Mouse (Mus musculus) embryonic facial prominence, embryonic 11.5 days (tissue): ENCODE results near the gene Gm17545. TPM values are rescaled to one million over a fixed set of nuclear protein-coding genes. Genes with fewer than 3 reads are reported as not detected.

Experiments used
- ATAC-seq: fragments of 200-750 bp; cut with Nextera tagmentation; replicated peaks from 2 replicates; pipeline ENCODE4 v1.8.0; 2017; ENCODE audit warnings: low read depth; ENCODE audit not compliant: insufficient number of reproducible peaks, low FRiP score, low TSS enrichment
- DNase-seq: peaks from one replicate; pipeline ENCODE4 v3.0.0-alpha.2; 2015; ENCODE audit warnings: low spot score
- H3K27ac ChIP-seq: fragments of 300-500 bp; sonication (generic); replicated peaks from 2 replicates; pipeline ENCODE4 v1.5.1; 2014; ENCODE audit warnings: mild to moderate bottlenecking, low read depth, low read length, control low read depth
- H3K27me3 ChIP-seq: fragments of 300-500 bp; sonication (generic); 2 replicates; pipeline ENCODE4 v1.6.1; 2014; ENCODE audit warnings: mild to moderate bottlenecking, low read length, moderate library complexity, mixed read lengths; ENCODE audit not compliant: control insufficient read depth, insufficient read depth
- H3K36me3 ChIP-seq: fragments of 300-500 bp; sonication (generic); replicated peaks from 2 replicates; pipeline ENCODE4 v1.6.1; 2014; ENCODE audit warnings: low read depth, mild to moderate bottlenecking, low read length, moderate library complexity, mixed read lengths; ENCODE audit not compliant: control insufficient read depth, insufficient read depth
- H3K4me1 ChIP-seq: fragments of 300-500 bp; sonication (generic); 2 replicates; pipeline ENCODE4 v1.6.1; 2014; ENCODE audit warnings: low read length, mixed read lengths; ENCODE audit not compliant: control insufficient read depth, insufficient read depth
- H3K4me2 ChIP-seq: fragments of 300-500 bp; sonication (generic); 2 replicates; pipeline ENCODE4 v1.6.1; 2014; ENCODE audit warnings: low read depth, mild to moderate bottlenecking, control low read depth, low read length, moderate library complexity
- H3K4me3 ChIP-seq: fragments of 300-500 bp; sonication (generic); 2 replicates; pipeline ENCODE4 v1.5.1; 2014; ENCODE audit warnings: low read depth, low read length, control low read depth
- H3K9ac ChIP-seq: fragments of 300-500 bp; sonication (generic); replicated peaks from 2 replicates; pipeline ENCODE4 v1.6.1; 2014; ENCODE audit warnings: mild to moderate bottlenecking, control low read depth, low read length
- H3K9me3 ChIP-seq: fragments of 300-500 bp; sonication (generic); replicated peaks from 2 replicates; pipeline ENCODE4 v1.6.1; 2016; ENCODE audit warnings: mild to moderate bottlenecking, low read length, inconsistent platforms, mixed read lengths; ENCODE audit not compliant: control insufficient read depth
- WGBS: fragments of 180-500 bp; shearing (Covaris S2); extraction: QIAGEN DNeasy Blood & Tissue Kit; methylation state at CpG from one replicate; pipeline ENCODE4 v1.1.7; 2014; 5-methylcytosine and 5-hydroxymethylcytosine counted together
- polyA plus RNA-seq: library from polyadenylated mRNA; unstranded; fragments of >200 nt; fragmentation: Nextera tagmentation; extraction: Ambion mirVana; gene quantifications from 2 replicates; pipeline ENCODE4 v1.2.1, GENCODE M21; 2014

Gm17545 gene
- polyA plus RNA-seq, 1 experiment from 2014 or later, result not detected

DNA sequence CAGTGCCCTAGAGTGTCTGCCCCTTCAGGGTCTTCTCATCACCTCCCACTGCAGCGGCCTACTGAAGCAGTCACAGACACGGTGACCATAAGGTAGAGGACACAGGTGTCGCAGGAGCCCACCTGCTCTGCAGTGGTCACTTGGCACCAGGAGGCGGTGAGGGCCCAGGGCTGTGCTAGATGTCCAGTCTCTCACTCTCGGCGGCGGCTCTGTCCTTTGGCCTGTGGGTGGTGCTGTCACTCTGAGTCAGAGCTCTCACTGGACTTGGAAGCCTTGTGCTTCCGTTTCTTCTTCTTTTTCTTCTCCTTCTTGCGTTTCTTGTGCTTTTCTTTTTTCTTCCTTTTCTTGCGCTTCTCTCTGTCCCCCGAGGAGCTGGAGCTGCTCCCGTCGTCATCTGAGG, 5.7 kb upstream of the Gm17545 start:
- no peak for DNase-seq
- Histone ChIP-seq H3K36me3 (no peaks in the 10 kb centered on the region; the same call in 1 of the 2 replicates), H3K27me3 (no peaks in the 10 kb centered on the region)

GRCm38 (mm10) chr9:22449209-22449608, 4.9 kb upstream of the Gm17545 start:
- DNase-seq (no peak), ATAC-seq (no peak)
- Histone ChIP-seq H3K4me2 (no peak overlapping the region), H3K36me3 (no peaks in the 10 kb centered on the region; the same call in 1 of the 2 replicates), H3K9ac (no peak overlapping the region), H3K4me3 (no peak overlapping the region), H3K27ac (no peak overlapping the region), H3K27me3 (no peaks in the 10 kb centered on the region), H3K9me3 (no peaks in the 10 kb centered on the region), H3K4me1 (no peaks in the 10 kb centered on the region)
- WGBS, result 91% methylated on average over 6 of the region's 6 CpGs

More for the DNA sequence above, 5.7 kb upstream of the Gm17545 start:
- Histone ChIP-seq H3K4me1 (no peaks in the 10 kb centered on the region), H3K27ac (no peak overlapping the region), H3K9me3 (no peaks in the 10 kb centered on the region), H3K9ac (no peak overlapping the region), H3K4me3 (no peak overlapping the region), H3K4me2 (no peak overlapping the region)
- WGBS, result 84% methylated on average over 13 of the region's 13 CpGs
- no peak for ATAC-seq

- DNase-seq, result no peak
- H3K36me3 ChIP-seq, result peaks cover 2% of the 10 kb centered on the region
- H3K4me1 ChIP-seq, result no peaks in the 10 kb centered on the region
- H3K4me3 ChIP-seq, result no peak overlapping the region
- no peaks in the 10 kb centered on the region for H3K9me3 ChIP-seq
- no peak overlapping the region for H3K27ac ChIP-seq
- no peak overlapping the region for H3K9ac ChIP-seq
- 91% methylated on average over 10 of the region's 10 CpGs for WGBS
- H3K27me3 ChIP-seq, result no peaks in the 10 kb centered on the region
- no peak for ATAC-seq
- H3K4me2 ChIP-seq, result no peak overlapping the region
Measured at GRCm38 (mm10) chr9:22452697-22453096, 1.4 kb upstream of the Gm17545 start.

DNA sequence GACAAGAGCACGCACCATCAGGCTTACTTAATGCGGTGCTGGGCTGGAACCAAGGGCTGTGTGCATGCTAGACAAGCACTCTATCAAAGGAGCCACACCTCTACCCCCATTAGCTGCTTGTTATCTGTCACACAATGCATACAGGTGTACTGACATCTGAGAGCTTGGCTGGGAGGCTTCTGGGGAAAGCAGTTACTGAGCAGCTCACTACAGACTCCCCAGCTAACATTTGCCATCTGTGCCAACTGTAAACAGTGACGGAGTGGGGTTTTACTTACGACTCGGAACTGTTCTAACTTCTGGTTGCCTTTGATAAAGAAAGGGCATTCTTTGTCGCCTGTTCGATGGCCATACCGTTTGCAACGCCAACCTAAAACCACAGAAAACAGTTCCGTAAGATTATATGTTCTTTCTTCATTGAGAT, 577 bp upstream of the Gm17545 start:
- DNase-seq, result no peak
- Histone ChIP-seq H3K4me1 (no peaks in the 10 kb centered on the region), H3K36me3 (peaks cover 2% of the 10 kb centered on the region), H3K9me3 (no peaks in the 10 kb centered on the region), H3K27ac (no peak overlapping the region), H3K4me2 (no peak overlapping the region), H3K9ac (no peak overlapping the region), H3K4me3 (no peak overlapping the region), H3K27me3 (no peaks in the 10 kb centered on the region)
- no peak for ATAC-seq
- 94% methylated on average over 10 of the region's 10 CpGs for WGBS

DNA sequence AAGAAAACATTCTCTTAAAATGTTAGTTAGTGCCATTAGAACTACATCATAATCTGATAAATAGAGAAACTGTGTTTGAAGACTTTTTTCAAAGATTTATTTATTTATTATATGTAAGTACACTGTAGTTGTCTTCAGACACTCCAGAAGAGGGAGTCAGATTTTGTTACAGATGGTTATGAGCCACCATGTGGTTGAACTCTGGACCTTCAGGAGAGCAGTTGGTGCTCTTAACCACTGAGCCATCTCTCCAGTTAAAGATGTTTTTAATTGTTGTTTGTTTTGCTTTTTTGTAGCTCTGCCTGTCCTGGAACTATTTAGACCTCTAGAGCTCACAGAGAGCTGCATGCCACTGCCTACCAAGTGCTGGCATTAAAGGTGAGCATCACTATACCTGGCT, 951 bp downstream of the Gm17545 start:
- Histone ChIP-seq H3K4me3 (no peak overlapping the region), H3K4me1 (no peaks in the 10 kb centered on the region), H3K27ac (no peak overlapping the region), H3K27me3 (no peaks in the 10 kb centered on the region), H3K36me3 (peaks cover 2% of the 10 kb centered on the region; the same call in 1 of the 2 replicates), H3K9me3 (no peaks in the 10 kb centered on the region), H3K4me2 (no peak overlapping the region), H3K9ac (no peak overlapping the region)
- DNase-seq (no peak), ATAC-seq (no peak)

DNA sequence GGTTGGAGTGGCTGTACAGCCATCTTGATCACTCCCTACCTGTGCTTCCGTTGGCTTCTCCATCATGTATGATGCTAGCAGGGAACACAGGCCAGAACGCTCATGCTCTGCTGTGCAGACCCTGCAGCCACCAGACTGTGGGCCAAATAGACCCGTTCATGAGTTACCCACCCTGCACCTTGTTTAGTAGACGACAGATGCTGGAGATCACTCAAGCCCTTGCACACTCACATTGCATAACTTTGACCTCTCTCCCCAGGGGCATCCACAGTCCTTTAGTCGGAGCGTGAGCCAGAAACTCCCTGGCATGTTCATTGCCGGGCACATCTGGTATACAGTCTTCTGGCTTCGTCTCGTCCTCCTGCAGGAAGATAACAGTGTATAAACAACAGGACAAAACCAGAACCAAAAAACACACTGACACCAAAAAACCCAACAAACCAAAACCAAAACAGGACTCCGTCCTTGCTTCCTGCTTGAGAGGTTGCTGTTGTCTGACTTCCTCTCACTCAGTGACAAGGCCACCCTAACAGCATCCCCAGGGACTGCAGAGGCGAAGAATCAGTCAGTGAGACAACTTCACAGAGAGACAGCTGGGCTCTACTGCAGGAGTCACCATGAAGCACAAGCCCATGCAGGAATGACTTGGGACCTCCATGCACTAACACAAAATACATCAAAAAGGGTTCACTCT, 3.2 kb downstream of the Gm17545 start:
- Histone ChIP-seq H3K27ac (no peak overlapping the region), H3K4me3 (no peak overlapping the region), H3K36me3 (peaks cover 2% of the 10 kb centered on the region), H3K9me3 (no peaks in the 10 kb centered on the region), H3K9ac (no peak overlapping the region), H3K4me1 (no peaks in the 10 kb centered on the region), H3K27me3 (no peaks in the 10 kb centered on the region), H3K4me2 (no peak overlapping the region)
- no peak for ATAC-seq
- DNase-seq, result no peak
- WGBS, result 88% methylated on average over 11 of the region's 11 CpGs

- DNase-seq (no peak), ATAC-seq (no peak)
- H3K27me3 ChIP-seq, result no peaks in the 10 kb centered on the region
- H3K9me3 ChIP-seq, result no peaks in the 10 kb centered on the region
- H3K9ac ChIP-seq, result no peak overlapping the region
- no peak overlapping the region for H3K4me3 ChIP-seq
- no peak overlapping the region for H3K4me2 ChIP-seq
- H3K27ac ChIP-seq, result no peak overlapping the region
- peaks cover 2% of the 10 kb centered on the region for H3K36me3 ChIP-seq
- WGBS, result 91% methylated on average over 3 of the region's 3 CpGs
- H3K4me1 ChIP-seq, result no peaks in the 10 kb centered on the region
Measured at GRCm38 (mm10) chr9:22461946-22462345, 7.9 kb downstream of the Gm17545 start.

- Histone ChIP-seq H3K36me3 (no peaks in the 10 kb centered on the region; the same call in 1 of the 2 replicates), H3K4me2 (no peak overlapping the region), H3K27me3 (no peaks in the 10 kb centered on the region), H3K9ac (no peak overlapping the region), H3K9me3 (no peaks in the 10 kb centered on the region), H3K27ac (no peak overlapping the region), H3K4me3 (no peak overlapping the region), H3K4me1 (no peaks in the 10 kb centered on the region)
- DNase-seq (no peak), ATAC-seq (no peak)
- 95% methylated on average over 5 of the region's 5 CpGs for WGBS
Measured at GRCm38 (mm10) chr9:22466212-22466611, 12.1 kb downstream of the Gm17545 start.
